Mouse (Mus musculus): ENCODE data around the gene Kank2. TPM values are rescaled to one million over a fixed set of nuclear protein-coding genes. Genes with fewer than 3 reads are reported as not detected.

The Kank2 gene
- total and polyA plus RNA-seq, 3 experiments, result 7.6 to 16.3 TPM; not detected in 1

DNA sequence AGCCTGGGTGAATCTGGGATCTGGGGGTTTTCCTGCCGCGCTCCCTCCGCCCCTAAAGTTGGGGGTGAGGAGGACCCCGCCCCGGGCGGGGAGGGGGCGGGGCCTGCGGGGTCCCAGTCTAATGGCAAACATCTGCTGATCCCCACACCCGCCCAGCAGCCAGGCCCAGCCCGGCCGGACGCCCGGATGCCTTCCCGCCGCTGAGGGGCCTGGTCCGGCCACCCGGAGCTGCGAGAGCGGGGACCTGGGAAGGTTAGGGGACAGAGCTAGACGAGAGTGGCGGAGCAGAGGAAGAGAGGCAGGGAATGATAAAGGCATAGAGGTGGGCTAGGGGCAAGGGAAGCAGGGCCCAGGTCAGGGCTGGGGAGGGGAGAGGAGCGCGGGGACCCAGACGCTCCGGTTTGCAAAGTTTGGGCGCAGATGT lies 611 bp downstream of the Kank2 start:
- Histone ChIP-seq H3K27ac (ENCODE audit: control insufficient read depth, low read depth, low read length) (no peak overlapping the region), H3K79me2 (ENCODE audit: control insufficient read depth, insufficient read depth, low read length, poor library complexity) (no peaks in the 10 kb centered on the region; the same call in 1 of the 2 replicates), H3K4me3 (ENCODE audit: control insufficient read depth in 1 of 2, insufficient read depth in 1 of 2, low read depth in 2 of 2, low read length in 2 of 2) (peak overlapping the region; percentile 62 to 93), H3K9ac (ENCODE audit: control insufficient read depth, low read depth, low read length, poor library complexity, severe bottlenecking) (peak overlapping the region; percentile 68), H3K9me3 (replicated peaks; ENCODE audit: insufficient read depth, low read length) (no peaks in the 10 kb centered on the region), H3K4me1 (ENCODE audit: control insufficient read depth in 1 of 2, insufficient read depth in 2 of 2, low read length in 2 of 2) (peaks cover 4 to 7% of the 10 kb centered on the region in 2 experiments; a peak in 3 of 4 replicates), H3K36me3 (ENCODE audit: control insufficient read depth in 1 of 2, insufficient read depth in 2 of 2, low read length in 2 of 2) (no peaks in the 10 kb centered on the region), H3K27me3 (ENCODE audit: control insufficient read depth in 1 of 2, insufficient read depth in 2 of 2, low read length in 2 of 2) (no peaks in the 10 kb centered on the region)
- TF ChIP-seq E2F4 (IDR thresholded peaks at IDR 0.05; ENCODE audit: borderline replicate concordance, low read depth, low read length) (no peak), SIN3A (IDR thresholded peaks at IDR 0.05; ENCODE audit: low read length) (peak; percentile 31; the same call in 1 of the 2 replicates), RAD21 (IDR thresholded peaks at IDR 0.05; ENCODE audit: low read depth, low read length) (no peak), TCF12 (IDR thresholded peaks at IDR 0.05; ENCODE audit: low read depth, low read length) (no peak), POLR2AphosphoS5 (IDR thresholded peaks at IDR 0.05; ENCODE audit: borderline replicate concordance, low read depth, low read length) (no peak), TAL1 (IDR thresholded peaks at IDR 0.05; ENCODE audit: low read length) (no peak), MXI1 (IDR thresholded peaks at IDR 0.05; ENCODE audit: low read depth, low read length) (no peak), ELF1 (IDR thresholded peaks at IDR 0.05; ENCODE audit: low read depth, low read length) (peak; percentile 2; the same call in 1 of the 2 replicates), EP300 (IDR thresholded peaks at IDR 0.05; ENCODE audit: low read depth in 1 of 2, low read length in 2 of 2) (no peak), NRF1 (IDR thresholded peaks at IDR 0.05; ENCODE audit: insufficient read depth, low read depth, low read length, poor library complexity, severe bottlenecking) (no peak), MAZ (IDR thresholded peaks at IDR 0.05; ENCODE audit: low read depth, low read length) (peak; percentile 79; the same call in 1 of the 2 replicates), GABPA (IDR thresholded peaks at IDR 0.05; ENCODE audit: low read depth, low read length) (no peak), USF2 (IDR thresholded peaks at IDR 0.05; ENCODE audit: borderline replicate concordance in 1 of 2, insufficient read depth in 1 of 2, low read depth in 1 of 2, low read length in 2 of 2) (no peak), UBTF (IDR thresholded peaks at IDR 0.05; ENCODE audit: borderline replicate concordance, insufficient read depth, low read depth, low read length) (peak; percentile 76; the same call in 1 of the 2 replicates), POLR2A (IDR thresholded peaks at IDR 0.05; ENCODE audit: control insufficient read depth in 1 of 2, insufficient read depth in 1 of 2, low read depth in 1 of 2, low read length in 2 of 2, poor library complexity in 1 of 2) (no peak)
- no peak for DNase-seq (ENCODE audit: low read depth, low spot score)

DNA sequence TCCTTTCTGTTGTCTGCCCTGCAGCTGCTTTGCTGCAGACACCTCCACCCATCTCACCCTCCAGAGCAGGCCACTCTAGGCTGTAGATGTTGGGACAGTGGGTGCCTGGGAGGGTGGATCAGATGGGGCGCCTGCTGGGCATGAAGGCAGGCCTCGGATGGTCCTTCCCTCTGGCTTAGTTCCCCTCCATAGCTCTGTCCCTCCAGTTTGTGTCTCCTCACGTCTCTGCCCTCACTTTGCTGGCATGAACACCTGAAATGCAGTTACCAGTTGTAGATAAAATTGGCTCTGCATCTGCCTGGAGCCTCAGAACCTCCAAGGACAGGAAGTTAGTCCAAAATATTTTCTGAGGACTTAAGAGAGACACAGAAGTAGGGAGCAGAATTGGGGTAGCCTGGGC lies 1.6 kb downstream of the Kank2 start:
- H3K27ac ChIP-seq (ENCODE audit: control insufficient read depth, low read depth, low read length), result no peak overlapping the region
- H3K9me3 ChIP-seq (replicated peaks; ENCODE audit: insufficient read depth, low read length), result no peaks in the 10 kb centered on the region
- H3K36me3 ChIP-seq (ENCODE audit: control insufficient read depth in 1 of 2, insufficient read depth in 2 of 2, low read length in 2 of 2), result no peaks in the 10 kb centered on the region
- TF ChIP-seq MAX (IDR thresholded peaks at IDR 0.05; ENCODE audit: low read length), result no peak
- H3K27me3 ChIP-seq (ENCODE audit: control insufficient read depth in 1 of 2, insufficient read depth in 2 of 2, low read length in 2 of 2), result no peaks in the 10 kb centered on the region
- H3K4me1 ChIP-seq (ENCODE audit: control insufficient read depth in 1 of 2, insufficient read depth in 2 of 2, low read length in 2 of 2), result peaks cover 4 to 7% of the 10 kb centered on the region in 2 experiments; a peak in 3 of 4 replicates
- H3K4me3 ChIP-seq (ENCODE audit: control insufficient read depth in 1 of 2, insufficient read depth in 1 of 2, low read depth in 2 of 2, low read length in 2 of 2), result no peak overlapping the region
- DNase-seq (ENCODE audit: low read depth, low spot score), result peak; percentile 49
- no peak overlapping the region for H3K9ac ChIP-seq (ENCODE audit: control insufficient read depth, low read depth, low read length, poor library complexity, severe bottlenecking)
- no peaks in the 10 kb centered on the region; the same call in 1 of the 2 replicates for H3K79me2 ChIP-seq (ENCODE audit: control insufficient read depth, insufficient read depth, low read length, poor library complexity)

All from MEL (cell line).